Mouse (Mus musculus) forebrain, postnatal 0 days (tissue): ENCODE measurements around the gene Gm44805. TPM values are rescaled to one million over a fixed set of nuclear protein-coding genes. Genes with fewer than 3 reads are reported as not detected.
A peak's percentile ranks its signal among the peaks of the same experiment; 100 is the strongest.

Experiments used
- ATAC-seq: fragments of 200-750 bp; cut with Nextera tagmentation; 2 replicates; pipeline ENCODE4 v1.8.0; 2017; ENCODE audit warnings: mild to moderate bottlenecking, moderate library complexity
- DNase-seq: peaks from one replicate; pipeline ENCODE4 v3.0.0-alpha.2; 2015
- H3K27ac ChIP-seq: fragments of 300-500 bp; sonication (generic); 2 replicates; pipeline ENCODE4 v1.5.1; 2014; ENCODE audit warnings: low read depth, mild to moderate bottlenecking, antibody characterized with exemption, low read length, moderate library complexity, mixed read lengths
- H3K27me3 ChIP-seq: fragments of 300-500 bp; sonication (generic); 2 replicates; pipeline ENCODE4 v1.6.1; 2014; ENCODE audit warnings: mild to moderate bottlenecking, low read length, mixed read lengths; ENCODE audit not compliant: insufficient read depth
- H3K36me3 ChIP-seq: fragments of 300-500 bp; sonication (generic); 2 replicates; pipeline ENCODE4 v1.6.1; 2014; ENCODE audit warnings: mild to moderate bottlenecking, moderate library complexity; ENCODE audit not compliant: insufficient read depth
- H3K4me1 ChIP-seq: fragments of 300-500 bp; sonication (generic); 2 replicates; pipeline ENCODE4 v1.6.1; 2014; ENCODE audit warnings: antibody characterized with exemption; ENCODE audit not compliant: insufficient read depth
- H3K4me2 ChIP-seq: fragments of 300-500 bp; sonication (generic); 2 replicates; pipeline ENCODE4 v1.6.1; 2014; ENCODE audit warnings: low read depth, mild to moderate bottlenecking, moderate library complexity
- H3K4me3 ChIP-seq: fragments of 300-500 bp; sonication (generic); 2 replicates; pipeline ENCODE4 v1.5.1; 2014; ENCODE audit warnings: low read depth, low read length, mixed read lengths
- H3K9ac ChIP-seq: fragments of 300-500 bp; sonication (generic); 2 replicates; pipeline ENCODE4 v1.6.1; 2014; ENCODE audit warnings: mild to moderate bottlenecking
- H3K9me3 ChIP-seq: fragments of 300-500 bp; sonication (generic); 2 replicates; pipeline ENCODE4 v1.6.1; 2016; ENCODE audit warnings: low read length
- CTCF ChIP-seq: sonication (generic); IDR thresholded peaks from 2 replicates; pipeline ENCODE4 v1.5.1; 2016; ENCODE audit warnings: antibody characterized with exemption, control low read depth, low read depth
- WGBS: fragments of 180-500 bp; shearing (Covaris S2); extraction: QIAGEN DNeasy Blood & Tissue Kit; methylation state at CpG from one replicate; pipeline ENCODE4 v1.1.7; 2014; 5-methylcytosine and 5-hydroxymethylcytosine counted together
- polyA plus RNA-seq: library from polyadenylated mRNA; unstranded; fragments of >200 nt; fragmentation: Nextera tagmentation; extraction: Ambion mirVana; gene quantifications from 2 replicates; pipeline ENCODE4 v1.2.1, GENCODE M21; 2015
- total RNA-seq: library from RNA; depleted of rRNA; stranded (reverse); fragments of >200 nt; gene quantifications from 2 replicates; pipeline ENCODE4 v1.2.3, GENCODE M21; 2014

Gm44805 gene
- total and polyA plus RNA-seq, 2 experiments from 2014 or later: not detected

DNA sequence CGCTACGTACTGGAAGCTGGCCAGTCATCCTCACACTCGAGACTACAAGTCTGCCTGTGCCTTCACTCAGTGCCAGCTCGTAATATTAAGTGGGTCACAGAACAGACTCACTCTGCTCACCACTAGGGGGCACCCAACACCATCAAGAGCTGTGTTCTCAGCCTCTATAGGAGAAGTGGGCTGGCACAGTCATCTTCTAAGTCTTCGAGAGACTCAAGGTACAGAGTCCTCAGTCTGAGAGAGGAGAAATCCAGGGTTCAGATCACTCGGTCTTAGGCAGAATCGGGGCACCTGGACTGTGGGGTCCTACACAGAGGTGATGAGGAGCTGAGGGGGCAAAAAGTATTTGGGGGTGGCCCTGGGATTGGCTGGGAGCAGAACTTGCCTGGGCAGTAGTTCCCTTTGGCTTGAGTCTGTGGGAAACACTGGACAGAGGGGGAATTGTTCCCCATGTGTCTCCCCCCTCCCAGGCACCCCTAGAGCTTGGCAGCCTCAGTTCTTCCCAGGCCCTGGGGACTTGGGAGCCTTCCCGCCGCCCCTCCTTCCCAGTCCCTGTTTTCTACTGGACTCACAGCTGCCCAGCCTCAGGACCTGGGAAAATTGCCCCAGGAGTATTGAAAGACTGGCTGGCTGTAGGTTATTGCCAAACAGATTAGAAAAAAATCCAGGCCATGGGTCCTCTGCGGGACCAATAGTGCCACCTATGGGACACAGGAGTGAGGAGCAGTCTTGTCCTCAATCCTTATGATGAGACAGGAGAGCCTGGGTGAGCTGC is 12.1 kb downstream of the Gm44805 start:
- Histone ChIP-seq H3K27me3 (no peaks in the 10 kb centered on the region), H3K27ac (peak overlapping the region; percentile 80), H3K4me1 (no peaks in the 10 kb centered on the region), H3K36me3 (no peaks in the 10 kb centered on the region), H3K4me3 (no peak overlapping the region), H3K9ac (no peak overlapping the region), H3K9me3 (no peaks in the 10 kb centered on the region), H3K4me2 (peak overlapping the region; percentile 27; the same call in 1 of the 2 replicates)
- WGBS: 3% methylated on average over 10 of the region's 10 CpGs
- DNase-seq (peak; percentile 92), ATAC-seq (peak; percentile 77)
- TF ChIP-seq CTCF: peak; percentile 96

DNA sequence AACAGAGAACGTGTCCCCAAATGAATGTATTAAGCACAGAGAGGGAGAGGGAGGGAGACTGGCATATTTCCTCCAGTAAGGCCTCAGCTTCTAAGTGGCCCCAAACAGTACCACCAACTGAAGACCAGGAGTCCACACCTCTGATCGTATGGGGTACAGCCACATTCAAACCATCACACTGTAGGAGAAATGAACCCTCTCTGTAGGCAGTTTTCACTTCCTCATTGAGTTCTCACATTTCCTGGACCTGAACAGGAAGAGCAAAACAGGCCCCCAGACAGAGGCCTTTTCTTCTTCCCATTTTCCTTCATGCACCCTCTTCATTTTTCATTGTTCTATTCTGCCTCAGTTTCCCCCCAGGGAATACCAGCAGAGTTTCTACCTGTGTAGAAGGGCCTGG is 13.8 kb downstream of the Gm44805 start:
- no peaks in the 10 kb centered on the region for H3K9me3 ChIP-seq
- DNase-seq (no peak), ATAC-seq (no peak)
- TF ChIP-seq CTCF: no peak
- H3K4me2 ChIP-seq: no peak overlapping the region
- H3K27ac ChIP-seq: no peak overlapping the region
- no peak overlapping the region for H3K9ac ChIP-seq
- peaks cover 5% of the 10 kb centered on the region; the same call in 1 of the 2 replicates for H3K36me3 ChIP-seq
- 87% methylated on average over 2 of the region's 2 CpGs for WGBS
- no peaks in the 10 kb centered on the region for H3K27me3 ChIP-seq
- H3K4me3 ChIP-seq: no peak overlapping the region
- peaks cover 10% of the 10 kb centered on the region for H3K4me1 ChIP-seq

DNA sequence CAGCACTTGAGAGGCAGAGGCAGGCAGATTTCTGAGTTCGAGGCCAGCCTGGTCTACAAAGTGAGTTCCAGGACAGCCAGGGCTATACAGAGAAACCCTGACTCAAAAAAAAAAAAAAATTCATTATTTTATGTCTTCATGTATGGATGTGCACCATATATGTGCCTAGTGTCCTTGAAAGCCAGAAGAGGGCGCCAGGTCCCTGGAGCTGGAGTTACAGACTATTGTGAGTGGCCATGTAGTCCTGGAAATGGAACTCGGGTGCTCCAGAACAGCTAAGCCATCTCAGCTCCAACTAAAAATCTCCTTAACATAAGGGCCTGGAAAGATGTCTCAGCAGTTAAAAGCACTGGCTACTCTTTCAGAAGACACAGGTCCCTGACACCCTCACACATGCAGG is 14.5 kb downstream of the Gm44805 start:
- H3K4me3 ChIP-seq: no peak overlapping the region
- no peak overlapping the region for H3K9ac ChIP-seq
- DNase-seq (peak; percentile 5), ATAC-seq (no peak)
- H3K36me3 ChIP-seq: peaks cover 10% of the 10 kb centered on the region; the same call in 1 of the 2 replicates
- no peak overlapping the region for H3K4me2 ChIP-seq
- peak; percentile 20; the same call in 1 of the 2 replicates for TF ChIP-seq CTCF
- no peaks in the 10 kb centered on the region for H3K9me3 ChIP-seq
- no peak overlapping the region for H3K27ac ChIP-seq
- H3K4me1 ChIP-seq: peaks cover 10% of the 10 kb centered on the region
- H3K27me3 ChIP-seq: no peaks in the 10 kb centered on the region
- 68% methylated on average over 3 of the region's 3 CpGs for WGBS

DNA sequence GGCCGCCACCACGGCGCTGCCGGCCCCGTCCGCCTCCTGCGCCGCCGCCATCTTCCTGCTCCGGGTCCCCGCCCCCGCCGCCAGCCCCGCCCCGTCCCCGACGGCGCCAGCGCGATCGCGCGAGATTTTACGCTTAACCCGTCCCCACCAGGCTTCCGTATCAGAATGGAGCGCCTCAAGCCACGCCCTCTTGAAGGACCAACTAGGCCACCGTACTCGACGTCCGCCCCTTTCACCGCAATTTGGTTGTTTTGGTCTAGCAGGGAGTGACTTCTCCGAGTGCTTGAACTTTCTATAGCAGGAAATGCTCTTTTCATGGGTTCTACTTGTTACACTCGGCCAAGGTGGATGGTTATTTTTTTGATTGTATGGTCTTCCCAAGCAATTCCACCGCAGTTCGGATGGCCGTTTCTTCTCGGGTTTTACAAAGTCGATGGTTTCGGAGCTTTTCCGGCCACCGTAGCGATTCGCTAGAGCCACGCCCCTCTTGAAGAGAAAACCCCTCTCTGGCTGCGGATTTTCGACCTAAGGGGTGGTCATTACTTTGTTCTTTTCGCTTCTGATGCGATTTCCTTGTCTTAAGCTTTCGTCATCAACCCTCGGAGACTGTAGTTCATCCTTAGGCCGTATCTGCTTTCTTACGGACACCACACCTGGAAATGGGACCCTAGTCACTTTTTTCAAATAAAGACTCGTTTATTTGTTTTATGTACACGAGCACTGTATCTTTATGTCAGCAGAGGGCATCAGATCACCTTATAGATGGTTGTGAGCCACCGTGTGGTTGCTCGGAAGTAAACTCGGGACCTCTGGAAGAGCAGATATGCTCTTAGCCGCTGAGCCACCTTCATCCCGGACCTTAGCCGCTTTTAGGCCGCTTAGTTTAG is 16.0 kb downstream of the Gm44805 start, which contains the start of gene Clptm1:
TSS of gene Clptm1 (minus strand) at position 79 of the 887 bp plus-strand sequence.
- peak; percentile 67 for TF ChIP-seq CTCF
- H3K4me2 ChIP-seq: peak within 1 kb of the TSS; percentile 79
- H3K9ac ChIP-seq: peak within 1 kb of the TSS; percentile 99
- H3K9me3 ChIP-seq: no peaks in the 10 kb centered on the region
- ATAC-seq (peak; percentile 89), DNase-seq (peak; percentile 99)
- peaks cover 10% of the 10 kb centered on the region for H3K4me1 ChIP-seq
- peaks cover 10% of the 10 kb centered on the region; the same call in 1 of the 2 replicates for H3K36me3 ChIP-seq
- no peaks in the 10 kb centered on the region for H3K27me3 ChIP-seq
- H3K27ac ChIP-seq: peak within 1 kb of the TSS; percentile 91
- WGBS: 2% methylated on average over 62 of the region's 63 CpGs
- peak within 1 kb of the TSS; percentile 100 for H3K4me3 ChIP-seq

DNA sequence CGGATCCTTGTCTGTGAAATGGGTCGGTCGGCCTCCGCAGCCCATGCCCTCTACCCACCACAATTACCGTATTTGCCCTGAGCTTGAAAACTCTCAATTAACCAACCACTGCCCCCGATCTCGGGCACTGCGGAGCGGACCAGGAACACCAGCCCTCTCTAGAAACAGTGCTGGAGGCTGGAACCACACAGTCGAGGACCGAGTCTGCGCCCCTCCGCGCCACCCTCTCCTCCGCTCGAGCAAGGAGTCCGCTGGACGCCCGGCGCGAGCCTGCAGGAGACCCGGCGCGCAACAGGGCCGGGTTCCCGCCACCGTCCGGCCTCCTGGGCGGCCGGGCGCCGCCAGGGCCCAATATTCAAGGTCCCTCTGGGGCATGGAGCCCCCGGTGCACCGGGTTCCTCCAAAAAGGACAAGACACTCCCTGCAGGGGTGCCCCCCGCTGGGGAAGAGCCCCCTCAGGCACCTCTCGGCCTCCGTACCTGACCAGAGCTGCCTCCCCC is 16.7 kb downstream of the Gm44805 start:
- peak overlapping the region; percentile 100 for H3K4me3 ChIP-seq
- TF ChIP-seq CTCF: no peak
- peaks cover 10% of the 10 kb centered on the region for H3K4me1 ChIP-seq
- H3K27me3 ChIP-seq: no peaks in the 10 kb centered on the region
- ATAC-seq (peak; percentile 23), DNase-seq (no peak)
- under 1% methylated on average over 37 of the region's 37 CpGs for WGBS
- H3K36me3 ChIP-seq: peaks cover 10% of the 10 kb centered on the region; the same call in 1 of the 2 replicates
- H3K9ac ChIP-seq: peak overlapping the region; percentile 99
- H3K27ac ChIP-seq: peak overlapping the region; percentile 76
- H3K9me3 ChIP-seq: no peaks in the 10 kb centered on the region
- peak overlapping the region; percentile 79 for H3K4me2 ChIP-seq

DNA sequence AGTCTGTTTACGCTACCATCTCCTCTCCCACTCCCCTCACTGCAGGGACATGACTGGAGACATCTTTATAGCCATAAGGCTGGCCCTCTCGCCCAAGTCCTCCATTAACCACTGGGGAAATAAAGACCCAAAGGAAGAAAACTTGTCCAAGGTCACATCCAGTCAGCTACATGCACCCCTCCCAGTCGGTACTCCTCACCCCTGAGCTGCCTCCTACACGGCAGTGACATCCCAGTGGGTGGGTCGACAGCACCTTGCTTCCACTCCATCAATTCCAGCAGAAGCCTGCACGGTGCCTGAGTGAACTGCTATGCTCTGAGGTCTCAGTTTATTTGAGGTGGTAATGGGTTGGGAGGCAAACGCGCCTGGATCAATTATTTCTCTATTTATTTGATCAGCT is 17.3 kb downstream of the Gm44805 start:
- Histone ChIP-seq H3K27ac (no peak overlapping the region; the same call in 1 of the 2 replicates), H3K4me1 (peaks cover 10% of the 10 kb centered on the region), H3K36me3 (peaks cover 10% of the 10 kb centered on the region; the same call in 1 of the 2 replicates), H3K4me2 (peak overlapping the region; percentile 79), H3K9me3 (no peaks in the 10 kb centered on the region), H3K27me3 (no peaks in the 10 kb centered on the region), H3K4me3 (peak overlapping the region; percentile 100), H3K9ac (peak overlapping the region; percentile 99)
- no peak for TF ChIP-seq CTCF
- DNase-seq (no peak), ATAC-seq (no peak)
- 18% methylated on average over 8 of the region's 8 CpGs for WGBS
